ENCODE assay signal across 1 mouse cellular context in the genomic region with DNA sequence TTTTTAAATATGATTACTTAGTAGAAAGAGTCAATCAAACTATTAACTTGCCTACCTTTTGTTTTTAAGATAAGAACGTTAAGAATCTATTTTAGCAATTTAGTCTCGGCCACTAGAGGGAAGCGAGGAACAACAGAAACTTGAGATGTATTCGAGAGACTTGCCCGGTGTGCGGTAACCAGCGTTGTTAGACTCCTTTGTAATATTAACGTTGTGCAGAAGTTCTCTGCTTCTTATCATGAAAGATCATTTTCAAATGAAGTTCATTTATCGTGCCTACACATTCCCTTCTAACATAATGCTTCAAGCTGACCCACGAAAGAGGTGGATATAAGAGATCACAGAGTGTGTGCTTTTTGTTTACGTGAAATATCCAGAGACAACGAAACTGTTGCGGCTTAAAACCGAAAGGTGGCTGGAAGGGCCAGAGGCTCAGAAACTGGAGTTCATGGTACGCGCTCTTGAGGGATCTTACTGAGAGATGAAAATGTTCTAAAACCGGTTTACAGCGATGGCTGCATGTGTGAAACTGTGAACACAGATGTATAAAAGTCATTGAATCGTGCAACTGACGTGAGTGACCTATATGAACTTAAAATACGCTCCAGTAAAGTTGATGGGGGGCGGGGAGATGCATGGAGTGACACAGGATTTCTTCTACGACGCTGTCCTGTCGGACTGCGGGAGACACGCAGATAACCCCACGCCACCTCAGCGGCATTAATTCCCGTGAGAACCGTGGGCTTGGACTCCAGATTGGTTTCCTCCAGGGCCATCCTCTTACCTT.
TF ChIP-seq lines count a peak whose summit lies in the region.

No protein-coding gene starts in this region.

TF ChIP-seq in CH12.LX, 34 proteins besides CTCF, POLR2A, EP300 and RAD21:
- TF ChIP-seq JUN (IDR thresholded peaks at IDR 0.05; ENCODE audit: insufficient read depth, low read depth, low read length), result no peak
- peak; percentile 69 for TF ChIP-seq SIN3A (IDR thresholded peaks at IDR 0.05; ENCODE audit: low read length)
- TF ChIP-seq MXI1 (IDR thresholded peaks at IDR 0.05; ENCODE audit: low read depth, low read length), result peak; percentile 67
- peak; percentile 43 for TF ChIP-seq SMC3 (IDR thresholded peaks at IDR 0.05; ENCODE audit: low read depth, low read length)
- TF ChIP-seq MYC (IDR thresholded peaks at IDR 0.05; ENCODE audit: low read depth, low read length), result peak; percentile 26; the same call in 1 of the 2 replicates
- no peak for TF ChIP-seq KAT2A (IDR thresholded peaks at IDR 0.05; ENCODE audit: insufficient replicate concordance, low read length)
- 0 out of 2 replicates have a peak, but pooled peaks have one; percentile 6 for TF ChIP-seq ETS1 (conservative IDR thresholded peaks at IDR 0.05; ENCODE audit: low read depth, low read length)
- TF ChIP-seq IRF4 (IDR thresholded peaks at IDR 0.05; ENCODE audit: low read depth, low read length), result peak; percentile 42
- no peak for TF ChIP-seq E2F4 (IDR thresholded peaks at IDR 0.05; ENCODE audit: insufficient replicate concordance, low read depth, low read length)
- 0 out of 2 replicates have a peak, but pooled peaks have one; percentile 26 for TF ChIP-seq MAX (IDR thresholded peaks at IDR 0.05; ENCODE audit: low read length)
- TF ChIP-seq BHLHE40 (IDR thresholded peaks at IDR 0.05; ENCODE audit: low read depth, low read length), result 0 out of 2 replicates have a peak, but pooled peaks have one; percentile 19
